Mouse (Mus musculus): ENCODE data around the gene Cyp2c40.

GRCm38 (mm10) chr19:39740920-39741319 is 71.7 kb downstream of the Cyp2c40 start, which contains the start of gene Cyp2c68:
- TF ChIP-seq CTCF (IDR thresholded peaks at IDR 0.05; ENCODE audit: insufficient read depth, low read depth, low read length) (no peak), POLR2A (IDR thresholded peaks at IDR 0.05; ENCODE audit: insufficient read depth, low read depth, low read length) (no peak)
